Mouse (Mus musculus): ENCODE data around the gene Gm10644. TPM values are rescaled to one million over a fixed set of nuclear protein-coding genes. Genes with fewer than 3 reads are reported as not detected.
"Not testable (repeated sequence)": the region's sequence is repeated elsewhere in the genome, so short reads cannot be mapped to it uniquely, and the experiment has no call there.

The Gm10644 gene
- total and polyA plus RNA-seq, 3 experiments, result 1.3 to 1.9 (median 1.7) TPM

DNA sequence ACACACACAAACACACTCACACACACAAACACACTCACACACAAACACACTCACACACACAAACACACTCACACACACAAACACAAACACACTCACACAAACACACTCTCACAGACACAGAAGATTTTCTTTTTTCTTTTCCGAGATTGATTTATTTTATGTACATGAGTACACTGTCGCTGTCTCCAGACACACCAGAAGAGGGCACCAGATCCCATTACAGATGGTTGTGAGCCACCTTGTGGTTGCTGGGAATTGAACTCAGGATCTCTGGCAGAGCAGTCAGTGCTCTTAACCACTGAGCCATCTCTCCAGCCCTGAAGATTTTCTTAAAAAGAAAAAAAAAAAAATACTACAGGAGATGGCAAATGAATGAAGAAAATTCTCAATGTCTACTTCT lies 28.2 kb upstream of the Gm10644 start:
- H3K27me3 ChIP-seq (ENCODE audit: control insufficient read depth, insufficient read depth, low read length); H3K4me3 ChIP-seq; H3K4me1 ChIP-seq (ENCODE audit: control insufficient read depth, insufficient read depth, low read length); intact Hi-C loops (cut with DNase I); DNase-seq; H3K9ac ChIP-seq (ENCODE audit: low read depth, low read length); H3K27ac ChIP-seq; H3K79me2 ChIP-seq (replicated peaks; ENCODE audit: control insufficient read depth, insufficient read depth, low read length); H3K36me3 ChIP-seq (ENCODE audit: control insufficient read depth, insufficient read depth, low read length): not testable (repeated sequence)
- 97% methylated on average over 2 of the region's 2 CpGs for whole genome bisulfite sequencing
- peak; percentile 40 for TF ChIP-seq CTCF (IDR thresholded peaks at IDR 0.05)

DNA sequence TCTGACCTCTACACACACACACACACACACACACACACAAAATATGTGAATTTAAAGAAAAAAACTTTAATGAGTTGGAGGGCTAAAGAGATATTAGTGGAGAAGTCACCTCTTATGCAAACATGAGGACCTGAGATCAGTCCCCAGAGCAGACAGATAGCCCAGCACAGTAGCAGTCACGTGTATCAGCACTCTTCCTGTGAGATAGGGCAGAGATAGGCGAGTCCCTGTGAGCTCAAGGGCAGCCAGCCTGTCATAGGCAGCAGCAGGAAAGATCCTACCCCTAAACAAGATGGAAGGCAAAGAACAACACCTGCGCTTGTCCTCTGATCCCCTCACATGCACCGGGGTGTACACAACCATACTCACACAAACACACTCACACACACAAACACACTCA lies 27.4 kb upstream of the Gm10644 start:
- no peak overlapping the region for H3K27ac ChIP-seq
- no peak overlapping the region for H3K4me3 ChIP-seq
- no peaks in the 10 kb centered on the region; the same call in 1 of the 2 replicates for H3K79me2 ChIP-seq (replicated peaks; ENCODE audit: control insufficient read depth, insufficient read depth, low read length)
- intact Hi-C loops (cut with DNase I), result no loop called here
- peaks cover 10% of the 10 kb centered on the region for H3K4me1 ChIP-seq (ENCODE audit: control insufficient read depth, insufficient read depth, low read length)
- H3K36me3 ChIP-seq (ENCODE audit: control insufficient read depth, insufficient read depth, low read length), result no peaks in the 10 kb centered on the region
- no peaks in the 10 kb centered on the region for H3K27me3 ChIP-seq (ENCODE audit: control insufficient read depth, insufficient read depth, low read length)
- H3K9ac ChIP-seq (ENCODE audit: low read depth, low read length), result no peak overlapping the region
- 59% methylated on average over 4 of the region's 4 CpGs for WGBS
- TF ChIP-seq EP300 (IDR thresholded peaks at IDR 0.05; ENCODE audit: insufficient read depth, low read depth, low read length) (no peak), CTCF (IDR thresholded peaks at IDR 0.05) (no peak), POLR2A (IDR thresholded peaks at IDR 0.05; ENCODE audit: insufficient read depth, low read depth, low read length) (no peak)
- DNase-seq, result no peak

DNA sequence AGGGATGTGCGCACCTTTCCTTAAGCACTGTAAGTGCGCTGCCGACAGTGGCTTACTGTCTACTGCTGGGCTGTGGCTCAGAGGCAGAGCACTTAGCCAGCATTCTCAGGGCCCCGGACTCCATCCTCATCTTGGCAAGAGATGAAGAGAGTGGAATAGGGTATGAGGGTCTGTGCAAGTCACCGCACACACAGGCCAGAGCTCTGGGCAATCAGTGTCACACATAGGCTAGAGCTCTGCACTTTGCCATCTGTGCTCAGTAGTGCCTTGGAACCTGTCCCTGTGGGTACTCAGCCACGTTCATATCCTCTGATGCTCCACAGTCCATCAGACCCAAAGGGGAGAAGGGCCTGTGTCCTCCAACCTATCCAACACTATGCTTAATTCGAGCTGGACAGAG lies 26.5 kb upstream of the Gm10644 start:
- 81% methylated on average over 7 of the region's 7 CpGs for WGBS

GRCm38 (mm10) chr8:83980845-83981244 lies 25.8 kb upstream of the Gm10644 start:
- peaks cover 16% of the 10 kb centered on the region for H3K4me1 ChIP-seq (ENCODE audit: control insufficient read depth, insufficient read depth, low read length)
- no peak overlapping the region for H3K9ac ChIP-seq (ENCODE audit: low read depth, low read length)
- no peak overlapping the region for H3K4me3 ChIP-seq
- no peaks in the 10 kb centered on the region for H3K27me3 ChIP-seq (ENCODE audit: control insufficient read depth, insufficient read depth, low read length)
- H3K27ac ChIP-seq, result peak overlapping the region; percentile 82
- H3K36me3 ChIP-seq (ENCODE audit: control insufficient read depth, insufficient read depth, low read length), result no peaks in the 10 kb centered on the region
- TF ChIP-seq CTCF (IDR thresholded peaks at IDR 0.05) (peak; percentile 73), POLR2A (IDR thresholded peaks at IDR 0.05; ENCODE audit: insufficient read depth, low read depth, low read length) (no peak), EP300 (IDR thresholded peaks at IDR 0.05; ENCODE audit: insufficient read depth, low read depth, low read length) (no peak)
- 39% methylated on average over 8 of the region's 8 CpGs for WGBS
- no peaks in the 10 kb centered on the region; the same call in 1 of the 2 replicates for H3K79me2 ChIP-seq (replicated peaks; ENCODE audit: control insufficient read depth, insufficient read depth, low read length)
- DNase-seq, result peak; percentile 79 to 85
- intact Hi-C loops (cut with DNase I), result no loop called here

More for the DNA sequence above, 26.5 kb upstream of the Gm10644 start:
- DNase-seq, result no peak
- Histone ChIP-seq H3K9ac (ENCODE audit: low read depth, low read length) (no peak overlapping the region), H3K4me1 (ENCODE audit: control insufficient read depth, insufficient read depth, low read length) (peaks cover 16% of the 10 kb centered on the region), H3K27me3 (ENCODE audit: control insufficient read depth, insufficient read depth, low read length) (no peaks in the 10 kb centered on the region), H3K79me2 (replicated peaks; ENCODE audit: control insufficient read depth, insufficient read depth, low read length) (no peaks in the 10 kb centered on the region; the same call in 1 of the 2 replicates), H3K4me3 (no peak overlapping the region), H3K27ac (peak overlapping the region; percentile 82), H3K36me3 (ENCODE audit: control insufficient read depth, insufficient read depth, low read length) (no peaks in the 10 kb centered on the region)
- intact Hi-C loops (cut with DNase I), result no loop called here
- TF ChIP-seq CTCF (IDR thresholded peaks at IDR 0.05) (no peak), POLR2A (IDR thresholded peaks at IDR 0.05; ENCODE audit: insufficient read depth, low read depth, low read length) (no peak), EP300 (IDR thresholded peaks at IDR 0.05; ENCODE audit: insufficient read depth, low read depth, low read length) (no peak)

DNA sequence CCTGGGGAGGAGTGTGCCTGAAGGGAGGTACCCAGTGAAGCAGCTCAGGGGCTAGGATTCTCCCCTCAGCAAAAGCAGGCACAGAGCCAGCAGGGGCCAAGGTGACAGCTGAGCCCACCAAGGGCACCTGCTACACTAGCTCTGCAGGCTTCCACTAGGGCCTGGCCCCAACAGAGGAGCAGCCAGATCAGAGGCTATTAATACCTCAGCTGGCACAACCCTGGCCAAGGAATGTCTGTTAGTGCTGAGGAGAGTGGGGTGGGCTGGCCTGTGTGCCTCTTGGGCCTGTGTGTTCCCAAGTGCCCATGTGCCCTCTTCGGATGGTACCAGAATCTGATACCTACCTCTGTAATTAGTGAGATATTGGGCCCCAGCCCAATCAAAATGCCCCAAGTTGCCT lies 25.2 kb upstream of the Gm10644 start:
- peak; percentile 65 to 81 for DNase-seq
- Histone ChIP-seq H3K4me3 (no peak overlapping the region), H3K9ac (ENCODE audit: low read depth, low read length) (no peak overlapping the region), H3K79me2 (replicated peaks; ENCODE audit: control insufficient read depth, insufficient read depth, low read length) (no peaks in the 10 kb centered on the region; the same call in 1 of the 2 replicates), H3K4me1 (ENCODE audit: control insufficient read depth, insufficient read depth, low read length) (peaks cover 16% of the 10 kb centered on the region), H3K27me3 (ENCODE audit: control insufficient read depth, insufficient read depth, low read length) (no peaks in the 10 kb centered on the region), H3K27ac (peak overlapping the region; percentile 82), H3K36me3 (ENCODE audit: control insufficient read depth, insufficient read depth, low read length) (no peaks in the 10 kb centered on the region)
- WGBS, result 43% methylated on average over 1 of the region's 1 CpGs
- TF ChIP-seq CTCF (IDR thresholded peaks at IDR 0.05) (0 out of 2 replicates have a peak, but pooled peaks have one; percentile 9), POLR2A (IDR thresholded peaks at IDR 0.05; ENCODE audit: insufficient read depth, low read depth, low read length) (peak; percentile 59; the same call in 1 of the 2 replicates), EP300 (IDR thresholded peaks at IDR 0.05; ENCODE audit: insufficient read depth, low read depth, low read length) (peak; percentile 52; the same call in 1 of the 2 replicates)
- intact Hi-C loops (cut with DNase I), result no loop called here

DNA sequence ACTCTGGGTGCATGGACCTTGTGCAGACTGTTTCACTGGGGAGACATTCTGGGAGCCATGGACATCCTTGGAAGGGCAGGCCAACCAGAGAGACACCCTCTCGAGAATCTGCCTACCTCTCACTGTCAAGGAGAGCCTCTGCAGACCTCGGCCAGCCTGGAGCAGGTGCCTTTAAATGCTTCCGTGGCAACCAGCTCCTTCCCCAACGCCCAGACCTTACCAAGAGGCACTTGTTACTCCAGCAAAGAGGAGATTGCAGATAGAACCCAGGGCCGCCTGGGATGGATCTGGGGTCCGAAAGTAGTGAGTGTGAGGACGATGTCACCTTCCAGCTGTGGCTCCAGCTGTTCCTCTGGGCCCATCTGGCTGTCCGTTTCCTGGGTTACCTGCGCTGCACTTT lies 23.2 kb upstream of the Gm10644 start:
- 69% methylated on average over 9 of the region's 9 CpGs for WGBS
- no peak for TF ChIP-seq CTCF (IDR thresholded peaks at IDR 0.05)
- TF ChIP-seq POLR2A (IDR thresholded peaks at IDR 0.05; ENCODE audit: insufficient read depth, low read depth, low read length), result no peak
- no peak for TF ChIP-seq EP300 (IDR thresholded peaks at IDR 0.05; ENCODE audit: insufficient read depth, low read depth, low read length)
- Histone ChIP-seq H3K27me3 (ENCODE audit: control insufficient read depth, insufficient read depth, low read length) (no peaks in the 10 kb centered on the region), H3K4me1 (ENCODE audit: control insufficient read depth, insufficient read depth, low read length) (peaks cover 16% of the 10 kb centered on the region), H3K36me3 (ENCODE audit: control insufficient read depth, insufficient read depth, low read length) (no peaks in the 10 kb centered on the region), H3K79me2 (replicated peaks; ENCODE audit: control insufficient read depth, insufficient read depth, low read length) (peaks cover 2% of the 10 kb centered on the region), H3K4me3 (peak overlapping the region; percentile 24), H3K27ac (peak overlapping the region; percentile 82), H3K9ac (ENCODE audit: low read depth, low read length) (peak overlapping the region; percentile 15)
- intact Hi-C loops (cut with DNase I), result no loop called here
- DNase-seq, result no peak

All from heart, adult 2 months (tissue).